In the genomic region with DNA sequence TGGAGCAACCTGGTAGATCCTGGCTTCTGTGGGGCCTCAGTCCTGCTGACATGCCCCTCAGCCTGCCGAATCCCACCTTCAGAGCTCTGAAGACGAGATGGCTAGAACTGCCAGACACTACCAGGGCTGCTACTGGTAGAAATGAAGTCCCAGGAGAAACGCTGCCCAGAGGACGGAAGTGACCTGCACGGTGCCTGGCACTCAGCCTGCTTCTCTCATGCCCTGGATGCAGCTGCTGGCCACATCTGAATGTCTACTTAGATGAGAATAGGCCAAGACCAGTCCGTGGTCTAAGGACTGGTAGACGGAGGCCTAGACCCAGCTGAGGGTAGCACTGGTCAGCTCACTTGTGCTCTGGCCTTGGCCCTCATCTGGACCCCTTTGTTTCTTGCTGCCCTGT, we compare ENCODE assay signal across 21 mouse cellular contexts. TPM values are rescaled to one million over a fixed set of nuclear protein-coding genes. Genes with fewer than 3 reads are reported as not detected.
A peak's percentile ranks its signal among the peaks of the same experiment; 100 is the strongest.
DNase-seq lines count a peak whose midpoint lies in the region; ATAC-seq lines count a peak whose summit lies in the region.
"Had no signal": no experiment of that assay in that cellular context is flagged by ENCODE, and none has a peak within 500 bp of the region (broad histone marks: within the 10 kb centered on the region; RNA-seq: fewer than 3 reads in every experiment).

No protein-coding gene starts in this region.

- ATAC-seq in forebrain, embryonic 15.5 days (replicated peaks) = no peak
- ATAC-seq in forebrain, embryonic 11.5 days (replicated peaks; ENCODE audit: low FRiP score) = no peak
- no peak for ATAC-seq in heart, embryonic 16.5 days (replicated peaks; ENCODE audit: extremely low read depth, insufficient read depth, low FRiP score)
- ATAC-seq: intestine, embryonic 16.5 days had no signal

- 95% methylated on average over 7 of the region's 7 CpGs for WGBS in forebrain, embryonic 15.5 days
- WGBS in forebrain, embryonic 11.5 days = 90% methylated on average over 7 of the region's 7 CpGs
- WGBS in heart, embryonic 16.5 days = 78% methylated on average over 7 of the region's 7 CpGs

- no peak overlapping the region for H3K9ac ChIP-seq in forebrain, embryonic 15.5 days (replicated peaks)
- H3K9ac ChIP-seq in forebrain, embryonic 11.5 days (ENCODE audit: low read length) = no peak overlapping the region
- H3K9ac ChIP-seq in heart, embryonic 16.5 days (ENCODE audit: low read length) = peak overlapping the region; percentile 9; the same call in 1 of the 2 replicates
- H3K9ac ChIP-seq: embryonic facial prominence, embryonic 12.5 days; hindbrain, embryonic 15.5 days; kidney, embryonic 15.5 days had no signal

- peaks cover 28% of the 10 kb centered on the region for H3K4me1 ChIP-seq in forebrain, embryonic 15.5 days
- no peaks in the 10 kb centered on the region; the same call in 1 of the 2 replicates for H3K4me1 ChIP-seq in forebrain, embryonic 11.5 days (replicated peaks; ENCODE audit: control insufficient read depth, insufficient read depth, low read length)
- peaks cover 53% of the 10 kb centered on the region for H3K4me1 ChIP-seq in heart, embryonic 16.5 days (ENCODE audit: control insufficient read depth, insufficient read depth, low read length)
- peaks cover 15% of the 10 kb centered on the region for H3K4me1 ChIP-seq in brown adipose tissue, adult 24 weeks (ENCODE audit: control insufficient read depth, insufficient read depth, insufficient read length, low read length)

- H3K4me3 ChIP-seq in forebrain, embryonic 15.5 days = no peak overlapping the region
- H3K4me3 ChIP-seq in forebrain, embryonic 11.5 days (ENCODE audit: low read depth, low read length) = no peak overlapping the region
- H3K4me3 ChIP-seq in heart, embryonic 16.5 days (ENCODE audit: low read length) = no peak overlapping the region
- no peak overlapping the region for H3K4me3 ChIP-seq in brown adipose tissue, adult 24 weeks (ENCODE audit: insufficient read depth, low read depth, low read length)
- H3K4me3 ChIP-seq: embryonic facial prominence, embryonic 12.5 days; heart, adult 2 months; hindbrain, embryonic 15.5 days; kidney, embryonic 15.5 days had no signal

- no peaks in the 10 kb centered on the region for H3K27me3 ChIP-seq in forebrain, embryonic 15.5 days
- no peaks in the 10 kb centered on the region for H3K27me3 ChIP-seq in forebrain, embryonic 11.5 days (ENCODE audit: control insufficient read depth, insufficient read depth, low read length)
- no peaks in the 10 kb centered on the region for H3K27me3 ChIP-seq in heart, embryonic 16.5 days (ENCODE audit: control insufficient read depth, insufficient read depth, low read length)
- H3K27me3 ChIP-seq: embryonic facial prominence, embryonic 12.5 days; hindbrain, embryonic 15.5 days; kidney, embryonic 15.5 days had no signal

- no peaks in the 10 kb centered on the region for H3K9me3 ChIP-seq in forebrain, embryonic 15.5 days
- no peaks in the 10 kb centered on the region for H3K9me3 ChIP-seq in forebrain, embryonic 11.5 days (ENCODE audit: control insufficient read depth, low read length)
- no peaks in the 10 kb centered on the region for H3K9me3 ChIP-seq in heart, embryonic 16.5 days (replicated peaks; ENCODE audit: control insufficient read depth, low read length)
- H3K9me3 ChIP-seq: embryonic facial prominence, embryonic 12.5 days; hindbrain, embryonic 15.5 days; kidney, embryonic 15.5 days had no signal

- no peak overlapping the region for H3K4me2 ChIP-seq in forebrain, embryonic 15.5 days (replicated peaks)
- no peak overlapping the region for H3K4me2 ChIP-seq in forebrain, embryonic 11.5 days (ENCODE audit: low read depth, low read length, severe bottlenecking)
- H3K4me2 ChIP-seq in heart, embryonic 16.5 days (ENCODE audit: low read depth, low read length) = no peak overlapping the region
- H3K4me2 ChIP-seq: embryonic facial prominence, embryonic 12.5 days; hindbrain, embryonic 15.5 days; kidney, embryonic 15.5 days had no signal

- peak; percentile 46 for DNase-seq in adrenal gland, postnatal 14 days
- no peak for DNase-seq in adrenal gland, adult 2 months
- no peak for DNase-seq in forebrain, embryonic 11.5 days (ENCODE audit: low spot score)
- no peak for DNase-seq in heart, adult 8-10 months (ENCODE audit: low spot score)
- no peak for DNase-seq in ovary, postnatal 10 days (ENCODE audit: low spot score)
- DNase-seq: cerebellum, adult 9-10 months; gastrocnemius, postnatal 14 days; heart, postnatal 10 days; kidney, adult 2 months had no signal

- H3K36me3 ChIP-seq in forebrain, embryonic 15.5 days = peaks cover 10% of the 10 kb centered on the region; the same call in 1 of the 2 replicates
- no peaks in the 10 kb centered on the region for H3K36me3 ChIP-seq in forebrain, embryonic 11.5 days (ENCODE audit: control insufficient read depth, insufficient read depth, low read length)
- peaks cover 12% of the 10 kb centered on the region for H3K36me3 ChIP-seq in heart, embryonic 16.5 days (ENCODE audit: control insufficient read depth, insufficient read depth)

- H3K27ac ChIP-seq in forebrain, embryonic 15.5 days (replicated peaks) = 0 out of 2 replicates have a peak overlapping the region, but pooled peaks have one; percentile 22
- no peak overlapping the region for H3K27ac ChIP-seq in forebrain, embryonic 11.5 days (ENCODE audit: low read depth, low read length)
- peak overlapping the region; percentile 22 for H3K27ac ChIP-seq in heart, embryonic 16.5 days (ENCODE audit: low read length)
- H3K27ac ChIP-seq in brown adipose tissue, adult 24 weeks (replicated peaks; ENCODE audit: low read depth, low read length) = peak overlapping the region; percentile 41
- H3K27ac ChIP-seq: embryonic facial prominence, embryonic 12.5 days; heart, adult 2 months; hindbrain, embryonic 15.5 days; kidney, embryonic 15.5 days had no signal

RNA-seq across cellular contexts. Expression of gene Ankrd23, which starts 5.7 kb away (rescaled TPM):
- total RNA-seq in adrenal gland, postnatal 14 days (2021) = 8.9 and 9.7 TPM in 2 replicates
- 10 to 100 TPM in 1 of 2 experiments, 1 to 10 TPM in 1; 6.9 to 11.2 TPM for total RNA-seq in adrenal gland, adult 2 months (2021)
- 16.5 and 19.9 TPM in 2 replicates for polyA plus RNA-seq in adrenal gland, adult 2 months (2012; rRNA removed)
- polyA plus RNA-seq in forebrain, embryonic 15.5 days (2015; fragmentation: Nextera tagmentation; extraction: Ambion mirVana) = 12.0 and 14.4 TPM in 2 replicates
- 14.1 and 16.5 TPM in 2 replicates for polyA plus RNA-seq in forebrain, embryonic 11.5 days (2014; fragmentation: Nextera tagmentation; extraction: Ambion mirVana)
- 30.2 and 32.7 TPM in 2 replicates for polyA plus RNA-seq in heart, embryonic 16.5 days (2015; fragmentation: Nextera tagmentation; extraction: Ambion mirVana)
- total RNA-seq in heart, adult 8-10 months (2022) = 100 to 1,000 TPM; 251 to 540 (median 405) TPM
- 17.9 and 25.2 TPM in 2 replicates for polyA plus RNA-seq in brown adipose tissue, adult 24 weeks (2012; ENCODE audit: insufficient read depth, insufficient read length, missing spikeins)

RNA-seq across cellular contexts. Expression of gene Gm42417, which starts 8.3 kb away (rescaled TPM):
- total RNA-seq in adrenal gland, postnatal 14 days (2021) = 2.1 TPM in 1 of 2 replicates, not detected in the other
- not detected for total RNA-seq in adrenal gland, adult 2 months (2021)
- polyA plus RNA-seq in adrenal gland, adult 2 months (2012; rRNA removed) = not detected in 2 replicates
- 1.1 TPM in 1 of 2 replicates, not detected in the other for polyA plus RNA-seq in forebrain, embryonic 15.5 days (2015; fragmentation: Nextera tagmentation; extraction: Ambion mirVana)
- not detected in 2 replicates for polyA plus RNA-seq in forebrain, embryonic 11.5 days (2014; fragmentation: Nextera tagmentation; extraction: Ambion mirVana)
- polyA plus RNA-seq in heart, embryonic 16.5 days (2015; fragmentation: Nextera tagmentation; extraction: Ambion mirVana) = not detected in 2 replicates
- 100 to 1,000 TPM; 132 to 332 (median 244) TPM for total RNA-seq in heart, adult 8-10 months (2022)
- polyA plus RNA-seq in brown adipose tissue, adult 24 weeks (2012; ENCODE audit: insufficient read depth, insufficient read length, missing spikeins) = 4.1 and 7.8 TPM in 2 replicates
- total RNA-seq: adrenal gland, adult 18-20 months; adrenal gland, postnatal 4 days; MEL had no signal
- polyA plus RNA-seq: gonadal fat pad, adult 2 months; heart, adult 2 months; kidney, adult 2 months had no signal

RNA-seq across cellular contexts. Expression of gene Ankrd39, which starts 16.3 kb away (rescaled TPM):
- total RNA-seq in adrenal gland, postnatal 14 days (2021) = 11.7 and 15.3 TPM in 2 replicates
- total RNA-seq in adrenal gland, adult 2 months (2021) = 10 to 100 TPM; 11.1 to 14.5 TPM
- 24.4 and 41.9 TPM in 2 replicates for polyA plus RNA-seq in adrenal gland, adult 2 months (2012; rRNA removed)
- 18.2 and 19.2 TPM in 2 replicates for polyA plus RNA-seq in forebrain, embryonic 15.5 days (2015; fragmentation: Nextera tagmentation; extraction: Ambion mirVana)
- 18.7 and 20.8 TPM in 2 replicates for polyA plus RNA-seq in forebrain, embryonic 11.5 days (2014; fragmentation: Nextera tagmentation; extraction: Ambion mirVana)
- 31.1 and 32.5 TPM in 2 replicates for polyA plus RNA-seq in heart, embryonic 16.5 days (2015; fragmentation: Nextera tagmentation; extraction: Ambion mirVana)
- total RNA-seq in heart, adult 8-10 months (2022) = 1 to 10 TPM; 5.4 to 8.2 (median 7.1) TPM
- 5.0 and 8.4 TPM in 2 replicates for polyA plus RNA-seq in brown adipose tissue, adult 24 weeks (2012; ENCODE audit: insufficient read depth, insufficient read length, missing spikeins)

RNA-seq across cellular contexts. Expression of gene Cnnm3, which starts 19.3 kb away (rescaled TPM):
- 26.3 and 27.5 TPM in 2 replicates for total RNA-seq in adrenal gland, postnatal 14 days (2021)
- total RNA-seq in adrenal gland, adult 2 months (2021) = 10 to 100 TPM; 25.9 to 32.0 TPM
- polyA plus RNA-seq in adrenal gland, adult 2 months (2012; rRNA removed) = 53.9 and 70.6 TPM in 2 replicates
- polyA plus RNA-seq in forebrain, embryonic 15.5 days (2015; fragmentation: Nextera tagmentation; extraction: Ambion mirVana) = 5.2 and 5.9 TPM in 2 replicates
- 6.8 and 7.4 TPM in 2 replicates for polyA plus RNA-seq in forebrain, embryonic 11.5 days (2014; fragmentation: Nextera tagmentation; extraction: Ambion mirVana)
- 1.8 and 2.4 TPM in 2 replicates for polyA plus RNA-seq in heart, embryonic 16.5 days (2015; fragmentation: Nextera tagmentation; extraction: Ambion mirVana)
- total RNA-seq in heart, adult 8-10 months (2022) = 10 to 100 TPM in 3 of 4 experiments, 1 to 10 TPM in 1; 8.6 to 16.3 (median 11.7) TPM
- polyA plus RNA-seq in brown adipose tissue, adult 24 weeks (2012; ENCODE audit: insufficient read depth, insufficient read length, missing spikeins) = 7.2 and 7.3 TPM in 2 replicates

RNA-seq across cellular contexts. Expression of gene Sema4c, which starts 27.2 kb away (rescaled TPM):
- 20.7 and 27.9 TPM in 2 replicates for total RNA-seq in adrenal gland, postnatal 14 days (2021)
- total RNA-seq in adrenal gland, adult 2 months (2021) = 10 to 100 TPM; 13.0 to 25.3 TPM
- polyA plus RNA-seq in adrenal gland, adult 2 months (2012; rRNA removed) = 22.5 and 24.0 TPM in 2 replicates
- 38.2 and 38.6 TPM in 2 replicates for polyA plus RNA-seq in forebrain, embryonic 15.5 days (2015; fragmentation: Nextera tagmentation; extraction: Ambion mirVana)
- polyA plus RNA-seq in forebrain, embryonic 11.5 days (2014; fragmentation: Nextera tagmentation; extraction: Ambion mirVana) = 2.9 and 3.3 TPM in 2 replicates
- polyA plus RNA-seq in heart, embryonic 16.5 days (2015; fragmentation: Nextera tagmentation; extraction: Ambion mirVana) = 7.8 and 8.8 TPM in 2 replicates
- 10 to 100 TPM; 10.8 to 13.4 (median 11.2) TPM for total RNA-seq in heart, adult 8-10 months (2022)
- polyA plus RNA-seq in brown adipose tissue, adult 24 weeks (2012; ENCODE audit: insufficient read depth, insufficient read length, missing spikeins) = 4.1 and 6.7 TPM in 2 replicates
